Mouse (Mus musculus): Measurements from ENCODE around the gene Rubcn.

The Rubcn gene

GRCm38 (mm10) chr16:32815160-32815605 lies 62.4 kb downstream of the Rubcn start:
- no peak for DNase-seq

- DNase-seq: peak; percentile 14 to 15
Measured at GRCm38 (mm10) chr16:32814539-32814938, 63.0 kb downstream of the Rubcn start.

GRCm38 (mm10) chr16:32813771-32814170 lies 63.8 kb downstream of the Rubcn start:
- DNase-seq: no peak

- no peak for DNase-seq
Measured at GRCm38 (mm10) chr16:32813362-32813761, 64.2 kb downstream of the Rubcn start.

- DNase-seq: peak; percentile 59 to 70
Measured at GRCm38 (mm10) chr16:32812888-32813361, 64.6 kb downstream of the Rubcn start.

- DNase-seq: no peak
Measured at GRCm38 (mm10) chr16:32810321-32810720, 67.2 kb downstream of the Rubcn start, which contains the start of gene Smbd1. Gene Smbd1 (minus strand): TSS chr16:32810477.

- no peak for DNase-seq
Measured at GRCm38 (mm10) chr16:32807408-32808185, 70.0 kb downstream of the Rubcn start.

GRCm38 (mm10) chr16:32805151-32805550 lies 72.4 kb downstream of the Rubcn start:
- no peak for DNase-seq

GRCm38 (mm10) chr16:32803901-32804300 lies 73.7 kb downstream of the Rubcn start:
- DNase-seq: no peak

GRCm38 (mm10) chr16:32803252-32803853 lies 74.2 kb downstream of the Rubcn start:
- DNase-seq: no peak

- DNase-seq: no peak
Measured at GRCm38 (mm10) chr16:32797426-32797689, 80.2 kb downstream of the Rubcn start, which contains the start of gene Muc20. Gene Muc20 (minus strand): TSS chr16:32797435.

- DNase-seq: no peak
Measured at GRCm38 (mm10) chr16:32796676-32797425, 80.7 kb downstream of the Rubcn start.

GRCm38 (mm10) chr16:32795177-32795576 lies 82.4 kb downstream of the Rubcn start:
- no peak for DNase-seq

- DNase-seq: no peak
Measured at GRCm38 (mm10) chr16:32790056-32790455, 87.5 kb downstream of the Rubcn start.

- DNase-seq: no peak
Measured at GRCm38 (mm10) chr16:32784840-32785239, 92.7 kb downstream of the Rubcn start.

- no peak for DNase-seq
Measured at GRCm38 (mm10) chr16:32783324-32784062, 94.1 kb downstream of the Rubcn start.

GRCm38 (mm10) chr16:32778956-32779355 lies 98.6 kb downstream of the Rubcn start:
- DNase-seq: no peak

GRCm38 (mm10) chr16:32776676-32777075 lies 100.9 kb downstream of the Rubcn start:
- DNase-seq: no peak
